Mouse (Mus musculus): Measurements from ENCODE around the gene Camta1.

Camta1 gene

DNA sequence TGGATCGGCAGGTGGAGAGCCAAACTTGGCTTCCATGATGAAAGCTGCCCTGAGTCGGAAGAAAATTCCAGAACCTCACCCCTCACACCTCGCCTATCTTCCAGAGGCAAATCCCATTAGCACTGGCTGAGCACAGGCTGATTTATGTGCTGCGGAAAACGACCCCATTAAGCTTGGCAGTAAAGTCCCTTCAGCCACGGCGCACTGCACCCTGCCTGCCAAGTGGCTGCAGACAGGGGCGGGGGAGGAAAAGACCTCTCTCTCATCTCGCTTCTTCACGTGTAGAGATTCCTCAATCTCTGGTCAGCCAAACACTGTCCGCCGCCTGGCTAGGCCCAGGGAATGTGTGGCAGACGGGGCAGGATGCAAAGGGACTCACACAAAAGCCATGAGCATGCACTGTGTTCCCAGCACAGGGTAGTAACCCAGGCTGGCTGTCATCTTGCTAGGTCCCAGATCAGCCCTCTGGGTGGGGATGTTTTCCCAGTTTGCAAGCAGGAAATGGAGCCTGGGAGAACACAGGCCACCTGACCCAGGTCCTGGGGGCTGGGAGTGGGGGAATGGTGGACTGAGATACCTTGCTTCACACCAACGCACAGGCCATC lies 494.6 kb downstream of the Camta1 start:
- no peak for DNase-seq

- DNase-seq = no peak
Observed at GRCm38 (mm10) chr4:151360976-151361673, 500.6 kb downstream of the Camta1 start.

GRCm38 (mm10) chr4:151355505-151355904 lies 506.2 kb downstream of the Camta1 start:
- DNase-seq = no peak

DNA sequence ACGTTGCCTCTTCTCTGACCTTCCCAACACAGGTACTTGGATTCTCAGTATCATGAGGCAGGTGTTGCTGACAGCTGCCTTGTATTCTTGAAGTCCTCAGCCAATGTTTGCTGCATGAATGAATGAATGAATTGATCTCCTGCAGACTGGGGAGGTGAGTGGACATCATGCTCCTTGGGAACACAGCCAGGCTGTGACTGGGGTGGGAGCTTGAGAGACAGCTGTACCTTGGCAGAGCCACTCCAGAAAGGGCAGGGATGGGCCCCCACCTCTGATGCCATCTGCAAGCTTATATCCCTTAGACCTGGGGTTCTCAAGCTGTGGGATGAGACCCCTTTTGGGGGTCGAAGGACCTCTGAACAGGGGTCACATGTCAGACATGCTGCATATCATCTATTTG lies 508.9 kb downstream of the Camta1 start:
- no peak for DNase-seq

GRCm38 (mm10) chr4:151352249-151352648 lies 509.4 kb downstream of the Camta1 start:
- no peak for DNase-seq

DNA sequence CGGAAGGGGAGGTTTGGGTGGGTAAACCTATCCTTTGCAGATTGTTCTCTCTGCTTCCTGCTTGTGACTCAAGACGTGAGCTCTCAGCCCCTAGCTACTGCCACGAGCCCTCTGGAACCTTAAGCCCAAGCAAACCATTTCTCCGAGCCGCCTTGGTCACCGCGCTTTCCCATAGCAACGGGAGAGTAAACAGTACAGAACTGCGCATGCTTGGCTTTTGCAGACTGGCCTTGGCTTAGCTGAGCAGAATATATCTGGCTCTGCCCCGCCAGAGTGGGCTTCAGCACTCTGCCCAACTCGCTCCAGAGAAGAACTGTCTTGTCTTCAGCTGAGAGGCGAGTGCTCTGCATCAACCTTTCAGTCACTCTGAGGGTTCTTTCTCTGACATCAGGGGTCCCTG lies 509.9 kb downstream of the Camta1 start:
- peak; percentile 48 for DNase-seq

DNA sequence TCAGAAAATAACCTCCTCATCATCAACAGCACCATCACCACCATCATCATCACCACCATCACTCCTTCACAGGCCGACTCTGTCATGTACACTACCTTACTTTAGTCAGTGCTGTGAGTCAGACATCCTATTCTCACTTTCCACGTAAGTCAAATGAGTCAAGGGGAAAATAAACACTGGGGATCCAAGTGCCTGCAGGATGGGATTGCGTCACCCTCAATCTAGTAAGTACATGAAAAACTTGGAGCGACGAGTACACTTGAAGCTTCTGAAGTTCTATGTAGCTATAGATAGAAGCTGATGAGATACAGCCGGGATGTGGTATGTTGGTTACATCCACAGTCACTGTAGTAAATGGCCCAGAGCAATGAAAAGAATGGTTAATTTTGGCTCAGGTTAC lies 514.1 kb downstream of the Camta1 start:
- no peak for DNase-seq

- DNase-seq = no peak
Observed at GRCm38 (mm10) chr4:151346673-151347072, 515.0 kb downstream of the Camta1 start.

DNA sequence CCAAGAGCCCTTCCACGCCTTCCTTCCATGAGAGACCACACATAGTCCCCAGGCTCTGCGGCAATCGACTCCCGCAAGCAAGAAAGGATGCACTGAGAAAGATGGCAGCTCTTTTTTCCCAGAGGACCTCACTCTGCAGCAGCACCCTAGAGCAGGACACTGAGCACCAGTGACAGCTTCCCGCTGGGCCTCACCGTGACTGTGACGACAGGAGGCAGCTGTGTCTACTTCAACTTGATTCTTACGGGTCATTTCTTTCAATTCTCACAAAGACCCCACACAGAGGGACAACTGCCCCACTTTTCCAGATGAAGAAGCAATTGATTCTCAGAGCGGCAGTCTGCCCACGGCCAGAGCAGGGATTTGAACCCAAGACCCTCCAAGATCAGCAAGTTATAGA lies 516.9 kb downstream of the Camta1 start:
- peak; percentile 82 for DNase-seq

DNA sequence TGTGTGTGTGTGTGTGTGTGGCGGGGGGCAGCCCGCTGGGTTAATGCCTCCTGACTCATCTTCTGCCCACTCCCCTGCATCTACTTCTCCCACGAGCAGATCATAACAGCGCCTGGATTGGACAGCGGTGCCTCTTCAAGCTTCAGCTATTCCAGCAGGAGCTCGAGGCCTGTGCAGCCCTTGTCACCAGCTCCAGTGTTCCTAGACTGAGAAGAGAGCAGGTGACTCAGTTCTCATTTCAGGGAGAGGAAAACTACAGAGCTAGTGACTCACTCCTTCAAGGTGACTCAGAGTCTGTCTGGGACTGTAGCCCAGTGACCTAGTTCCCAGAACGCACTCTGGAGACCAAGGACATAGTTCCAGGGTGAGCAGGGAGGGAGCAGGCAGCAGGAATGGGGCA lies 522.3 kb downstream of the Camta1 start:
- DNase-seq = no peak

- DNase-seq = no peak
Observed at GRCm38 (mm10) chr4:151338931-151339330, 522.7 kb downstream of the Camta1 start.

DNA sequence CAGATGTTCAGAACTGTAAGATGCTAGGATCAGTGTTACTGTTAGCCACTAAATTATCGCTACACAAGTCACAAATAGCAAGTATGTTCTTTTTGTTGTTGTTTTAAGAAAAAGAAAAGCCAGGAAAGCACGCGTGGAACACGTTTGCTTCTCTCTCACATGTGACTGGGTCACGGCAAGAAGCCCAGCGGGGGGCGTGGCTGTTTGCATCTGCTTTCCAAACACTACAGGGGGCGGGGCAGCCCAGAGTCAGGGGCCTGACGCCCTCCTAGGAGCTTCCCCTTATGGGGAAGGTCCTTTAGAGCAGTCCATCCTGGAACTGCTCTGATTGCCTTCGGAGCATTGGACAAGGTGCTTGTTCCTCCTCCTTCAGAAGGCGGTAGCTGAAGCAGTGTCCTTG lies 524.1 kb downstream of the Camta1 start:
- DNase-seq = peak; percentile 45

- DNase-seq = no peak
Observed at GRCm38 (mm10) chr4:151336413-151336812, 525.3 kb downstream of the Camta1 start.

DNA sequence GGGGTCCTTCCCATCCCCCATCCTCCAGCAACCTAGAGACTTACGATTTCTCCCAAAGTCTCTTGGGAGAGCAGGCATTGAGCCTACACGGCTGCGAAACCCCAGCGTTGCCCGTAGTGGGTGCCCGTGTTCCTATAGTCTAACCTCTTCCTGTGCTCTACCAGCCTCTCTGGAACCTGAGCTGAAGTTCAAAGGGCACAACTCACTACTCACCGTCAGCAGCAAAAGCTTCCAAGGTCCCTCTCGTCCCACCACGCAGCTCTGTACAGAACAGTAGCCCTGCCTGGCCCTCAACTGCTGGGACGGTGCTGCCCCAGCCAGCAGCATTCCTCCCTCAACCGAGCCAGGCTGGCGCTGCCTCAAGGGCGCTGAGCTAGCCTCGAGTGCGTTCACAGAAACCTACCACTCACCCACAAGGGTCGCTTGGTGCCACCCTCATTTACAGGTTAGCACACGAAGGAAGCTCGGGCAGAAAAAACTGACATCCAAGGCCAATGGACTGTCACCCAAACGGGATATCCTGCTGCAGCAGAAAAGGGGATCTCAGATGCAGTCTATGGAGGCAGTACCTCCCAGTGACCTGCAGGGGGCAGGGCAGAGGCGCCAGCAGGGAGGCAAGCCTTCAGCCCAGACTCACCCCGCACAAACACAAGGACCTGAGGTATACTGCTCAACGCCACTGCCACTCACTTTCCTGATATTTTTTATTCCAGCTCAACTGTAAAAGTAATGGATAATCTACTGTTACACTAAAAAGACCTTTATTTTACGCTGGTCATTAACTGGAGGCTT lies 526.5 kb downstream of the Camta1 start:
- DNase-seq = peak; percentile 74

DNA sequence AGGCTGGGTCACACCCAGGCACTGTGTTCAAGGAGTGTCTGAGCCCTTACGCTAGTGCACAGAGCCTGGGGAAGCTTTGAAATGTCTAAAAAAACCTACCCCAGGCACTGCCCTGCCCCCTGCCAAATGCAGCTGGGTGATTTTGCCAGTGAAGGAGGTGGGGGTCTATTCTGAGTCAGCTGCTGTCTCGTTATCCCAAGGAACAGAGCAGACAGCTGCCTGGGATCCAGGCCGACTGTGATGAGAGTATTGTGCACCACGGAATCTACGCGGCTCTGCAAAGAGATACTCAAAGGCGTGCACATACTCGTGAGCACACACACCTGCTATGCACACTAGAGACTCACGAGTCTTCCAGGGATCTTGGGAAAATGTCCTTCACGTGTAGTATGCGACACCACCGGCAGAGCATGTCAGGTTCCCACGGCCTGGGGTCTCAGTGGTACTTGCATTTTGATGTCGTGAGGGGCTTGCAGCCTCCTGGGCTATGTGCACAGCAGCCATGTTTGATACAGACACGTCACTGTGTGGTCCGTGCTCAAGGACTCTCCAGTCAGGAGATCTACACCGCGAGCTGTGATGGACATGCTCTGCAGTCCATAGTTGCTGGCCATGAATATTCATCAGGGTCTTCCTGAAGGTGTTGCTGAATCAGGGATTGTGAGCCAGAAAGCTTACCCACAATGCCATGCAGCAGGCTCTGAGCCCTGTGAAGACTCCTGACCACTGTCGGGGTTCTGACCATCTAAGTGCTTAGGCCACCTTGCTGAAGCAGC lies 529.4 kb downstream of the Camta1 start:
- DNase-seq = no peak

DNA sequence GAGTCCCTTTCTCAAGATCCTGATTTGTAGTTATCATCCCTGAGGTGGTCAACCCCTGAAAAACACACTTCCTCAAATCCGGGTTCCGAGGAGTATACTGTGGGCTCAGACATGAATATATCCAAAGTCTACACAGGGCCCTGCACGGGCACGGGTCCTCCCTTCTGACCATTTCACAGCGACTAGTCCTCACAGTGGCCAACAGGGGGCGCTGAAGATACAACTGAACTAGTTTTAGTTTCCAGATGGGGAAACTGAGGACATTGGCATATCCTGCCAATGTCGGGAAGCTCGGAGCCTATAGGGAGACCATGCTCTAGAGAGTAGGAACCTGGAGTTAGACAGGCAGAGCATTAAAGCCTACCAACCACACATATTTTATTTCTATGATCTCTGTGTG lies 530.7 kb downstream of the Camta1 start:
- DNase-seq = no peak

- no peak for DNase-seq
Observed at GRCm38 (mm10) chr4:151328071-151328470, 533.6 kb downstream of the Camta1 start.

DNA sequence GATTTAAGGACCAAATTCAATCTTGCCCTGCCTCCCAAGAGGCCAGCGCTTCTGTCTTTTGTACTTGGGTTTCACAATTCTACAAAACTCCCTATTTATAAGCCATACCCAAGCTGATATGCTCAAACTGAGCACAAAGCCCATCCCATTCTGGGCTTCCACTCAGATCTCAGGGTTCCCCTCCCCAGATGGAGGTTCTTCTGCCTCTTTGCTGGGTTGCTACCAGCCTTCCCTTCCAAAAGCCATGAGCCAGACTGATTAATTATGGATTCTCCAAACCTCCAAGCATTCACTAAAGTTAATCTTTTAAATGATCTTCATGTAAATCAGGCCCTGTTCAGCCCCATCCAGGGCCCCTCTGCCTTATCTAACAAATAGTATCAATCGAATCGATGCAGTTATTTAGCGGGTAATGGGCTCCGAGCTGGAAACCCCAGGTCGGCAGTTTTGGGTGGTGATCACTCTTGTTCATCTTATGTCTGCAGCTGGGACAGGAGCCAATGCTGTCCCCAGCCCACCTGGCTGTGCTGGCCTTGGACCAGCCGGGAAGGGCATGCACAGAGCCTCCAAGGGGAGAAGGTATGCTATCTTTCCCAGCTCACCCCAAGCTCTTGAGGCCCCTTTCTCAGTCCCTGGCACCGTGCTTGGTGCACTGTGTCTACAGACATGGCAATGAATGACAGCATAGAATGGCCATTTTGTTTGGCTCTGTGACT lies 534.5 kb downstream of the Camta1 start:
- no peak for DNase-seq

DNA sequence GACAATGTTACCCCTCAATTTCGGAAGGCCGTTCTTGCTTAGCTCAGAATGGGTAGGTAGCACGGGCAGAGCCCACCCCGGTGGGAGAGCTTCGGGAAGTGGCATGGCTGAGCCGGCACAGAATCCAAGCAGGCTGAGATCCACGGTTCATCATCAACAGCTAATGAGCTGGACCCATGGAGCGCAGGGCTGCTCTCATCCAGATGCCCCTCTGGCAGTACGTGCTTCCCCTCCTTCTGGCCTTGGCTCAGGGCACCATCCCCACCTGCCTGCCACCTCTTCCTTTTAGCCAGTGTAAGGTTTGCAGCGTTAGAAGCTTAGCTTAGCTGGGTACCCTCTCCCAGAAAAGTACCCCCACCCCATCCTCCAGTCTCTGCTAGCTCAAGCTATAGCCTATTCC lies 545.2 kb downstream of the Camta1 start:
- DNase-seq = no peak

GRCm38 (mm10) chr4:151315726-151316125 lies 546.0 kb downstream of the Camta1 start:
- DNase-seq = no peak

- DNase-seq = no peak
Observed at GRCm38 (mm10) chr4:151310773-151311172, 550.9 kb downstream of the Camta1 start.

DNA sequence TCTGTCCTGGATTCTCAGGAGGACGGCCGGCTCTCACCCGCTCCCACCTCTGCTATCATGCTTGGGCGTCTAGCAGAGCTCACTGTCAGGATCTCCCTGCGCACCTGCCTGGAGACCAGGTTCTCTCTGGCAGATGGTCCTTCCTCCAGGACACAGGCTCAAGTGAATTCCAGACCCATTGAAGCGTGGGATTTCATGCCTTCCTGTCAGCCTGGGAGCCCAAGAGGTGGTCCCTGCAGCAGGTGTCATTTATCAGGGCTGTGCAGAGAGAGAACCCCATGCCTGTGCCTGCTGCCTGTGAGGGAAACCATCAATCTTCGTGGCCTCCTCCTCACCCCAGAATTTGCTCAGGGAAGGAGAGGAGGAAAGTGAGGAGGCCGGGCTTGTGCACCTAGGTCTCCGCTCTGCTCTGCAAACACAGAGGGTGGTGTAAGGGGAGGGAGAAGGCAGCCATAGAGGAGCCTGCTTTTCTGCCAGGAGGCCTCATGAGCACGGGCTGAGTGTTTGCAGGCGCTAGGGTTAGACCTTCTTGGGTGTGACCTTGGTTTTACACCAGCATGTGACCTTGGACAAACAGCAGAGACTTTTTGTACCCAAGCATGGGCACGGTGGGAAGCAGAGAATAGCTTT lies 551.5 kb downstream of the Camta1 start:
- DNase-seq = no peak

Measured in retina, postnatal 1 day (tissue).